Mouse (Mus musculus) mouse trophoblast stem cell (cell line): ENCODE data around the gene Acsl1.
"Not testable (repeated sequence)": the region's sequence is repeated elsewhere in the genome, so short reads cannot be mapped to it uniquely, and the experiment has no call there.

ENCODE experiments used
- in situ Hi-C, 2 experiments: fragments of 300-500 bp; cut with MseI, MboI; formaldehyde crosslinking; loops; 2 replicates in 1 of 2; 3 replicates in 1 of 2; pipeline ENCODE4 v1.15.1; 2025

The Acsl1 gene

DNA sequence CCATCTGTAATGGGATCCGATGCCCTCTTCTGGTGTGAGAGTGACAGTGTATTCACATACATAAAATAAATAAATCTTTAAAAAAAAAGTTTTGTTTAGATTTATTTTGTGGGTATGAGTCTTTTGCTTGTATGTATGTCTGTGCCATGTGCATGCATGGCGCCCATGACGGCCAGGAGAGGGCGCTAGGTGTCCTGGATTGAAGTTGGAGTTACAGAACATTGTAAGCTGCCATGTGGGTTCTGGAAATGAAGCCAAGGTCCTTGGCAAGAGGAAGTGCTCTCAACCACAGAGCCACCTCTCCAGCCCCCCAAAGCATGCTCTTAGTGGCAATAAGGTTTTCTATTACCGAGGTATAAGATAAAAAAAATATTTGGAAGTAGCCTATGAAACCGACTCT, 88.6 kb downstream of the Acsl1 start:
- in situ Hi-C loops = no loop called here

DNA sequence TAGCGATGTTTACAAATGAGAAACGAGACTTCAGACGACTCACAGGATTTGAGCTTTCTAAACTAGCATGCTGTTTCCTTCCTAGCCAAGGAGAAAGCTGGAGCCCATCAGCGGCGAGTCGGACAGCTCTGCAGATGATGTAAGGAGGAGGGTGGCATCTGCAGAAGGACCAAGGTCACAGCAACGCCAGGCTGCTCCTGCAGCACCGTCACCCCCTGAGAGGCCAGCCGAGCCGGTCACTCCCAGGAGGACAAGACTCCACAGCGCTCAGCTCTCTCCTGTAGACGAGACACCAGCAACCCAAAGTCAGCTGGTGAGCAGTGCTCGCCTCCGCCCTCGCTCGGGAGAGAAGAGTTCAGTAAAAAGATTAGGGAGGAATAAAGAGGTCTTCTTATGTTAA, 91.5 kb downstream of the Acsl1 start:
- in situ Hi-C loops = no loop called here

DNA sequence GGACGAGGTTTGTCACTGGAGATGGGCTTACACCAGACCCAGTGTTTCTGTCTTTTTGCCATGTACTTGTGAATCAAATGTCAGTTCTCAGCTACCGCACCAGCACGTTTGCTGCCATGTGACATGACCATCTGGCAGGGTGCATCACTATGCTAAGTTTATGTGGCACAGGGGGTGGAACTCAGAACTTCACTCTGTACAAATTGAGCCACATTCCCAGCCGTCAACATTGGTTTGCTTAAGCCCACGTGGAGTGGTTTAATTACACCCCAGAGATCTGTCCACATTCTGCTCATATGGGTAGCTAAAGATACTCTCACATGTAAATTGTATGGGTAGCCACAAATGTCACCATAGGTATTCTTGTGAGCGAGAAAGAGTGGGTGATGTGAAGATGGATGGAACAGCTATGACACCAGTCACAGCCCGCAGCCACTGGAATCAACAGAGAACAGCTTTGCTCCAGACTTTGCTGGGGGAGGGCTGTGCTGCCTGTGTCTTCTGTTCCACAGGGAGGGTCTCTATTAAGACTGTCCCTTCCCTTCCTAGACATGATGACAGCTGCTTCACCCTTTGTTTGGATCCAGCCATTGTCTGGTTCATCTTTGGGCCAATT, 96.2 kb downstream of the Acsl1 start:
- in situ Hi-C loops = no loop called here

DNA sequence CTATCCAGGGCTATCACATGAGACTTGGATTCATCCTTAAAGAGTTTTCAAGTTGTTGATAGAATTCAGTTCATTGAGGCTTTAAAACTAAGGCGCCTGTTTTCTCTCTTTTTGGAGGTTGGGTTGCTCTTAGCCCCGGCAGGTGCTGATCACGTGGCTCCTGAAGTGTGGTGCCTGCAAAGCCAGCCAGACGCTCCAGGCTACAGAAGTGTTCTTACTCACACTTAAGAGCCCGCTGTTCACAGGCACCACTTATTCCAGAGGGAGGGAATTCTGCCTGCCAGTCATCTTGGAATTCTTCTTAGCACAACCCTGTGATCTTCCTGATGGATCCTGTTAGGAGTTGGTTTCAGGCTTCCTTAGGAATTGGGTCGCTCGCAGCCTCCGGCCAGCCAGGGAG, 97.1 kb downstream of the Acsl1 start:
- in situ Hi-C loops = no loop called here

DNA sequence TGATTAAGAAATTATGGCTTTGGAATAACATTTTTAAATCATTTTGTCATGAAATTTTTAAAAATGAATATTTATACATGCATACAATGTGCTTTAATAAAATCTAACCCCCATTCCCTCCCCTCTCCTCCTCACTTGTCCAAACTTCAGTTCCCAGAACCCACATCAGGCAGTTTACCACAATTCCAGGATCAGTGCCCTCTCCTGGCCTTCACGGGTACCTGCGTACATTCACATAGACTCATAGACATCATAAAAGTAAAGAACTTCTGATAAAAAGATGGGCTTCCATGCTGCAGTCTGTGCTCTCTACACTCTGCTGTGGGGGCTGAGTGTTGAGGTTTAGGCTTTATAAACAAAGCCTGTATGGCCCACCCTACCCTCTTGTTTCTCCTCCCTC, 98.1 kb downstream of the Acsl1 start:
- in situ Hi-C loops = no loop called here

DNA sequence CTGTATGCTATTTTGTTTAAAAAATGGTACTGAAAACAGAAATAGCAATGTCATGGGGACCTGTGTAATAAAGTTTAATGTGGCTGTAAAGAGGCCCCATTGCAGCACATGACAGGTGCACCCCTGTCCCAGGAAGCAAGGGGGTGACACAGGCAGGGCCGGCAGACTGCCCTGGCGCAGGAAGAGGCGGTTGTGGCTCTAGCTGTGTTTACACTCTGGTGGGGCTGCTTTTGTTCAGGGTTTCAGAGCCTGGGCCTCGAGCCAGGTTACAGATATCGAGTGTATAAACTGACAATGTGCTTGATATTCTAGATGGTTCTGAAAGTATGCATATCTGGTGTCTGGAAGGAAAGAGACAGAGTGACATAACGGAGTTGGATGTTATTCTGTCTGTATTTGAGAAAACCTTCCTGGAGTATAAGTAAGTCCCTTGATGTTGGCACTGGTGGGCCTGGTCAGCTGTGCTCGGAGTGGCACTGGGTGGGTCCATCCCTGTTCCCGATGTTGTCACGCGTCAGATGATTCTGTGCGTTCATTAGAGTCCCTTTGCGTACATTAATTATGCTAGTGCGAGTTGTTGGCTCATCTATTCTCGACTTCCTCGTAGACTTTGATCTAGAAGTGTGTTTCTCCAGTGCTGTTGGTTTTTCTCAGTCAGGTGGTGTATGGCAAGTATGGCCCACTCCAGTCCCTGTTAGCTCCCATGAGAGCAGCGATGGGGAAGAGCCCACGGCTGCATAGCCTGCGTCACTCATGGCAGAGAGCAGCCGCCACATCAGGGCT, 99.0 kb downstream of the Acsl1 start:
- in situ Hi-C loops = no loop called here

DNA sequence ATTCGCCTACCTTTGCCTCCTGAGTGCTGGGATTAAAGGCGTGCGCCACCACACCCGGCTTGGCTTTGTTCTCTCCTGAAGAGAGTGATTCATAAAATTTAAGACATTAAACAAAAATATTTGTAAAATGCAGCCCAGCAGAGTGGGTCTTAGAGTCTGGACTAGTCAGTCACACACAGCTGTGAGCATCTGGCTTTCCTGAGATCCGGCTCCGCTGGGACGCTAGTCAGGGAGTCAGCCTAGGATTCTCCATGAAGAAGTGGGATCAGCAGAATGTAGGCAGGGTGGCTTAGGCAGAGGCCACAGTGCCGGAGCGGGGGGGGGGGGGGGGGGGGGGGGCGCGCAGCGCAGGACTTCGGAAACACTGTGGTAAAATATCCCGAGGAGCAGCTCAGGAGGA, 99.8 kb downstream of the Acsl1 start:
- in situ Hi-C loops = no loop called here

DNA sequence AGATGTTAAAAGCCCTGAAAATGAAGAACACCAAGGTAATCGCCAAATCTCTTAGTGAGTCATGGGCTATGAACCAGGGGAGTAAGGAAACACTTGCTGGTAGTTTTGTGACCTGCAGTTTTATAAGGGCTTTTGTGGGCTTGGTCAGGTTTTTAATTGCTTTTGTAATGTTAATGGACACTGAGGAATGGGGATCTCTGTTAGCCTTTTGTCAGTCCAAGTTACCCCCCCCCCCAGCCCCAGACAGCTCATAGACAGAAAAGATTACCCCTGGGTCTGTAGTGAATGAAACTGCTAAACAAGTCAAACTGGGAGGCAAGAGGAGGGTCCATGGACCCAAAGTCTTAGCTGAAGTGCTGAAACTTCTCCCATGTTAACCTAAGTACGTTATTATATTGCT, 102.6 kb downstream of the Acsl1 start:
- in situ Hi-C loops = no loop called here

DNA sequence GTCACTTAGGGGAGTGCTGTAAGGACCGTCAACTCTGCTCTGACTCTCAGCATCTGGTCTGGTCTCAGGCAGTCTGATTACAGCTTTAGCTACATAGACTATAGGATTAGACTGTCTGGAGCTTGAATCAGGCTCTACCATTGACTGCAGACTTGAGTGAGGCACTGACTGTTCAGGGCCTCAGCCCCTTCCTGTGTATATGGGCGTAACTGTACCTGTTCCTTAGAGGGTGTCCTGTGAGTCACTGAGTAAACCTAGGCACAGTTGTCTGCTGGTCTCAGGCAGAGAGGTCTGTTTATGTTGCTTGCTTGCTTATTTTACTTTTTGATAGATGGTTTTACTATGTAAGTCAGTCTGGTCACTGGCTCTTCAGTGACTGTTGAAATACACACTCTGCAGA, 103.1 kb downstream of the Acsl1 start:
- in situ Hi-C loops = no loop called here

DNA sequence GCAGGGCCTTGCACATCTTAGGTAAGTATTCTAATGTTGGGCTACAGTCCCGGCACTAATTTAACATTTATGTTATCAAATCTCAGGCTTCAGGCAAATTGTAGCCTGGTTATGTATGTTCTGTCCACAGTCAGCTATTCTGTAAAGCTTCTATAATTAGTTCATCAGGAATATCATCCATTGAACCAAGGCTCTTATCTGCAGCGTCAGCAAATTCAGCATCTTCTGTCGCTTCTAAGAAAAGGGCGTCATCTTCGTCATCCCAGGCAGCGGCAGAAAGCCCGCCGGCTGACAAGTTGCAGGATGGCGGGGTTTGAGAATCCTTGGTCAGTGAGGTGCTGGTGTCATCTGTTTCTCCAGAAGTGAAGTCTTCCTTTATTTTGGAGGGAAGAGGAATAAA, 108.0 kb downstream of the Acsl1 start:
- in situ Hi-C loops = no loop called here

DNA sequence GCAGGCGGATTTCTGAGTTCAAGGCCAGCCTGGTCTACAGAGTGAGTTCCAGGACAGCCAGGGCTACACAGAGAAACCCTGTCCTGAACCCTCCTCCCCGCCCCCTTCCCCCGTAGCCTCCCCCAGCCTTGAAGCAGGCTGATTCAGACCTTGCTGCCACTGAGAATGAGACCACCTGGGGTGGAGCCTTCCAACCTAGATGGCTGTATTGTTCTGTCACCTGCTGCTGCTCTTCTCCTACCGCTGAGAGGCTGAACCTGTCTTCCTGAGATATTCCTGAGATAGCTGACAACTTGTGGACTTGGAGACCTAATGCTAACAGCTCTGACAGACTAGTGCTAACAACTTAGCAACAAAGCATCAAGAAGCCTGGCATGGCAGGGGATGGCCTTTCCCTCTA, 113.5 kb downstream of the Acsl1 start:
- in situ Hi-C loops = not testable (repeated sequence)

DNA sequence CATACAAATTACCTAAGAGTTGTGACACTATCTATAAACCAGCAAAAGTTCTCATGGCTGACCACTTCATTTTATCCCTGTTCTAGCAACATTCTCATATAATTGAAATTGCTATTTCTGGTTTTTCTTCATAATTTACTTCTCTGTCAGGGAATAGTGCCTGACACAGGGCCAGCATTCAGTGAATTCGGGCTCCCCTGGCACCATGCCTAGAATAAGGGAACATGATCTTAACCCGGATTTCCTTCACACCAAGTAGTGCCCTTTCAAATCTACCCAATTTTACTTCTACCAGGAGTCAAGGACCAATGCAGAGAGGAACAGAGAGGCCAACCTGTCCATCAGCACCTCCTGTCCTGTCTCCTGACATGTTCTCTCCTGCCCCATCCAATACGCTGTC, 114.7 kb downstream of the Acsl1 start:
- in situ Hi-C loops = no loop called here
